Mouse (Mus musculus): ENCODE measurements around the gene Gm49361. TPM values are rescaled to one million over a fixed set of nuclear protein-coding genes. Genes with fewer than 3 reads are reported as not detected.

The Gm49361 gene
- polyA plus RNA-seq, 1 experiment from 2014 or later, result not detected

DNA sequence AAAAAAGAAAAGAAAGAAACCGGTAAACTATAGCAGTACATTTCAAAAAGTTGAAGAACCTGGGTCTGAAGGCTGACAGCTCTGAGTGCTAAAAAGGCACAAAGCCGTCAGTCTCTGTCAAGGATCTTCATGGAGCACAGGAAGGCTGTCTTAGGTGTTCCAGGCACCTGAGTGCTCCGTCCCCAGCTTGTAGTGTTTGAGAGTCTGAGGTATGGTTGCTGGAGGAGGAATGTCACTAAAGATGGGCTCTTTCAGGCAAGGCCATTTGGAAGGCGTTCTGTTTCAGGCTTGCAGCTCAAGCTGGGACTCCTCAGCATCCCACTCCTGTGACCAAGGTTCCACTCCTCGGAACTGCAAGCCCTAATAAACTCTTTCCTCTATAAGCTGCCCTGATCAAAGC lies 58.5 kb downstream of the Gm49361 start:
- ATAC-seq, result no peak
- H3K9me3 ChIP-seq (ENCODE audit: control insufficient read depth, low read length), result no peaks in the 10 kb centered on the region
- H3K4me1 ChIP-seq (ENCODE audit: control insufficient read depth, insufficient read depth, low read depth, low read length), result no peaks in the 10 kb centered on the region
- no peak overlapping the region for H3K9ac ChIP-seq (ENCODE audit: low read depth, low read length)
- H3K27ac ChIP-seq (ENCODE audit: low read depth, low read length), result no peak overlapping the region
- H3K36me3 ChIP-seq (ENCODE audit: control insufficient read depth, insufficient read depth, low read length), result 0 out of 2 replicates have a peak, but pooled peaks cover 2% of the 10 kb centered on the region
- H3K27me3 ChIP-seq (replicated peaks; ENCODE audit: control insufficient read depth, insufficient read depth, low read length), result no peaks in the 10 kb centered on the region
- 90% methylated on average over 5 of the region's 5 CpGs for WGBS
- H3K4me2 ChIP-seq (ENCODE audit: low read length), result no peak overlapping the region
- no peak overlapping the region for H3K4me3 ChIP-seq (ENCODE audit: low read length)

- no peak for ATAC-seq
- WGBS, result 95% methylated on average over 6 of the region's 6 CpGs
- H3K9ac ChIP-seq (ENCODE audit: low read depth, low read length), result no peak overlapping the region
- H3K4me3 ChIP-seq (ENCODE audit: low read length), result no peak overlapping the region
- no peaks in the 10 kb centered on the region for H3K4me1 ChIP-seq (ENCODE audit: control insufficient read depth, insufficient read depth, low read depth, low read length)
- H3K27ac ChIP-seq (ENCODE audit: low read depth, low read length), result no peak overlapping the region
- 0 out of 2 replicates have a peak, but pooled peaks cover 2% of the 10 kb centered on the region for H3K36me3 ChIP-seq (ENCODE audit: control insufficient read depth, insufficient read depth, low read length)
- no peak overlapping the region for H3K4me2 ChIP-seq (ENCODE audit: low read length)
- no peaks in the 10 kb centered on the region for H3K9me3 ChIP-seq (ENCODE audit: control insufficient read depth, low read length)
- H3K27me3 ChIP-seq (replicated peaks; ENCODE audit: control insufficient read depth, insufficient read depth, low read length), result no peaks in the 10 kb centered on the region
These were observed 59.3 kb downstream of the Gm49361 start for GRCm38 (mm10) chr14:57686647-57687046.

DNA sequence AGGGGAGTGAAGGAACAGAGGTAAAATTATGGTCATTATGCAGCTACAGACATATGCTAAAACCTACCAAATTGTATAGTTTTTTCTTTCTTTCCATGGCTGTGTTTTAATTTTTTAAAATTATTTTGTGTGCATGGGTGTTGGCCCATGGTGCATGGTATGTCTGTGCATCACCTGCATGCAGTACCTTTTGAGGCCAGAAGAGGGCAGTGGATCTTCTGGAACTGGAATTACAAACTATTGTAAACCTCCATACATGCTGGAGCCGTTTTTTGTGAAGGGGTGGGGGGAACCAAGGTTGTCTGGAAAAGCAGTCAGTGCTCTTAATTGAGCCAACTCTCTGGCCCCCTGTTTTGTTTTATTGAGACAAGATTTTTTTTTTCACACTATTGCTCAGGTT lies 61.3 kb downstream of the Gm49361 start:
- no peak for ATAC-seq
- Histone ChIP-seq H3K27ac (ENCODE audit: low read depth, low read length) (no peak overlapping the region), H3K4me1 (ENCODE audit: control insufficient read depth, insufficient read depth, low read depth, low read length) (no peaks in the 10 kb centered on the region), H3K9me3 (ENCODE audit: control insufficient read depth, low read length) (no peaks in the 10 kb centered on the region), H3K4me3 (ENCODE audit: low read length) (no peak overlapping the region), H3K9ac (ENCODE audit: low read depth, low read length) (no peak overlapping the region), H3K4me2 (ENCODE audit: low read length) (no peak overlapping the region), H3K27me3 (replicated peaks; ENCODE audit: control insufficient read depth, insufficient read depth, low read length) (no peaks in the 10 kb centered on the region), H3K36me3 (ENCODE audit: control insufficient read depth, insufficient read depth, low read length) (no peaks in the 10 kb centered on the region)
- 8% methylated on average over 1 of the region's 1 CpGs for WGBS

DNA sequence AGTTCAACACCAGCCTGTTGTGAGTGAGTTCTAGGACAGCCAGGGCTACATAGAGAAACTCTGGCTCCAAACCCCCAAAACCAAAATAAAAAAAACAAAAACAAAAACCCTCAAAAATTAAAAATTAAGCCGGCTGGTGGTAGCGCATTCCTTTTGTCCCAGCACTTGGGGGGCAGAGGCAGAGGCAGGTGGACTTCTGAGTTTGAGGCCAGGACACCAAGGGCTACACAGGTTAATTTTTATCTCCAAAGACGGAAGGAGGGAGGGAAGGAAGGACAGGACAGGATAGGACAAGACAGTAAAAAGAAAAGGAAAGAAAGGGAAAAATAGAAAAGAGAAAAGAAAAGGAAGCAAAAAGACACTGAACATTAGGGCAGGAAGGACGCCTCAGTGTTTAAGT lies 63.2 kb downstream of the Gm49361 start:
- no peaks in the 10 kb centered on the region for H3K4me1 ChIP-seq (ENCODE audit: control insufficient read depth, insufficient read depth, low read depth, low read length)
- H3K4me3 ChIP-seq (ENCODE audit: low read length), result no peak overlapping the region
- ATAC-seq, result no peak
- H3K36me3 ChIP-seq (ENCODE audit: control insufficient read depth, insufficient read depth, low read length), result no peaks in the 10 kb centered on the region
- no peaks in the 10 kb centered on the region for H3K9me3 ChIP-seq (ENCODE audit: control insufficient read depth, low read length)
- no peak overlapping the region for H3K4me2 ChIP-seq (ENCODE audit: low read length)
- WGBS, result 88% methylated on average over 4 of the region's 4 CpGs
- H3K27ac ChIP-seq (ENCODE audit: low read depth, low read length), result no peak overlapping the region
- no peaks in the 10 kb centered on the region for H3K27me3 ChIP-seq (replicated peaks; ENCODE audit: control insufficient read depth, insufficient read depth, low read length)
- no peak overlapping the region for H3K9ac ChIP-seq (ENCODE audit: low read depth, low read length)

GRCm38 (mm10) chr14:57679958-57680535 lies 65.9 kb downstream of the Gm49361 start:
- no peak overlapping the region for H3K9ac ChIP-seq (ENCODE audit: low read depth, low read length)
- no peak overlapping the region for H3K4me3 ChIP-seq (ENCODE audit: low read length)
- WGBS, result 34% methylated on average over 5 of the region's 5 CpGs
- ATAC-seq, result peak; percentile 90
- H3K4me1 ChIP-seq (ENCODE audit: control insufficient read depth, insufficient read depth, low read depth, low read length), result no peaks in the 10 kb centered on the region
- no peaks in the 10 kb centered on the region for H3K27me3 ChIP-seq (replicated peaks; ENCODE audit: control insufficient read depth, insufficient read depth, low read length)
- no peak overlapping the region for H3K4me2 ChIP-seq (ENCODE audit: low read length)
- H3K27ac ChIP-seq (ENCODE audit: low read depth, low read length), result no peak overlapping the region
- no peaks in the 10 kb centered on the region for H3K9me3 ChIP-seq (ENCODE audit: control insufficient read depth, low read length)
- H3K36me3 ChIP-seq (ENCODE audit: control insufficient read depth, insufficient read depth, low read length), result no peaks in the 10 kb centered on the region

GRCm38 (mm10) chr14:57679523-57679922 lies 66.4 kb downstream of the Gm49361 start:
- H3K4me1 ChIP-seq (ENCODE audit: control insufficient read depth, insufficient read depth, low read depth, low read length), result no peaks in the 10 kb centered on the region
- 18% methylated on average over 1 of the region's 1 CpGs for WGBS
- ATAC-seq, result 0 out of 2 replicates have a peak, but pooled peaks have one; percentile 35
- no peaks in the 10 kb centered on the region for H3K27me3 ChIP-seq (replicated peaks; ENCODE audit: control insufficient read depth, insufficient read depth, low read length)
- no peak overlapping the region for H3K9ac ChIP-seq (ENCODE audit: low read depth, low read length)
- H3K9me3 ChIP-seq (ENCODE audit: control insufficient read depth, low read length), result no peaks in the 10 kb centered on the region
- H3K27ac ChIP-seq (ENCODE audit: low read depth, low read length), result no peak overlapping the region
- no peaks in the 10 kb centered on the region for H3K36me3 ChIP-seq (ENCODE audit: control insufficient read depth, insufficient read depth, low read length)
- no peak overlapping the region for H3K4me3 ChIP-seq (ENCODE audit: low read length)
- H3K4me2 ChIP-seq (ENCODE audit: low read length), result no peak overlapping the region

DNA sequence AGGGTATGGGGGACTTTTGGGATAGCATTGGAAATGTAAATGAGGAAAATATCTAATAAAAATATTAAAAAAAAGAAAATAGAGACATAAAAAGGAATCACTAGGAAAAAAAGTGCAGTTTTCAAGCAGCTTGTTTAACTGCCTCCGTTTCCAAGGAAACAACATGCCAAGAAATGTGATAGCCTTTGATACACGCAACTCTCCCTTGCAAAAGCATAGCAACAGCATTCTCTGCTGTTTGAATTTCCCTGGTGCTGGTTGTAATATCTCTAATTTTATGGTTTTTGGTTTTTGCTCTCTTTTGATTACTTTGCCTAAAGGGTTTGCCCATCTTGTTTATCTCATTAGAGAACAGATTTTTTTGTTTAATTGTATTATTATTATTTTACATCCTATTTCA lies 70.4 kb downstream of the Gm49361 start:
- WGBS, result 56% methylated on average over 2 of the region's 2 CpGs
- Histone ChIP-seq H3K4me1 (ENCODE audit: control insufficient read depth, insufficient read depth, low read depth, low read length) (no peaks in the 10 kb centered on the region), H3K9ac (ENCODE audit: low read depth, low read length) (no peak overlapping the region), H3K4me2 (ENCODE audit: low read length) (no peak overlapping the region), H3K4me3 (ENCODE audit: low read length) (no peak overlapping the region), H3K36me3 (ENCODE audit: control insufficient read depth, insufficient read depth, low read length) (no peaks in the 10 kb centered on the region), H3K27me3 (replicated peaks; ENCODE audit: control insufficient read depth, insufficient read depth, low read length) (no peaks in the 10 kb centered on the region), H3K9me3 (ENCODE audit: control insufficient read depth, low read length) (no peaks in the 10 kb centered on the region), H3K27ac (ENCODE audit: low read depth, low read length) (no peak overlapping the region)
- ATAC-seq, result no peak

DNA sequence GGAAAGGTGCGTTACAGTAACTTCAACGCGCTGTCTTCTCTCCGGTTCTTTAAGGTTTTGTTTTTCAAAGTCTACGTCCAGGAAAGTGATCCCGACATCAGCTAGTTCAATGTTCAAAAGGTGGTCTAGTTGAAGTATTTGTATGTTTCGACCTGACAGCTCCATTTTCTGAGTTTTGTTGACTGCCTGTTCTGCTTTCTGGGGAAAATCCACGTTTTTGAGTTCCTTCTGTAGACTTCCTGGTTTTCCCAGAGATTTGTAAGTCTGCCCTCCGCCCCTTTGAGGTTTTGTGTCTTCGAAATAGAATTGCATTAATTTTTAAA lies 80.3 kb downstream of the Gm49361 start:
- Histone ChIP-seq H3K36me3 (ENCODE audit: control insufficient read depth, insufficient read depth, low read length) (no peaks in the 10 kb centered on the region), H3K4me2 (ENCODE audit: low read length) (peak overlapping the region; percentile 94), H3K4me1 (ENCODE audit: control insufficient read depth, insufficient read depth, low read depth, low read length) (peaks cover 14% of the 10 kb centered on the region), H3K9ac (ENCODE audit: low read depth, low read length) (peak overlapping the region; percentile 95), H3K9me3 (ENCODE audit: control insufficient read depth, low read length) (no peaks in the 10 kb centered on the region), H3K4me3 (ENCODE audit: low read length) (peak overlapping the region; percentile 93), H3K27ac (ENCODE audit: low read depth, low read length) (no peak overlapping the region), H3K27me3 (replicated peaks; ENCODE audit: control insufficient read depth, insufficient read depth, low read length) (no peaks in the 10 kb centered on the region)
- 12% methylated on average over 10 of the region's 10 CpGs for WGBS
- ATAC-seq, result no peak

GRCm38 (mm10) chr14:57664822-57665627 lies 80.9 kb downstream of the Gm49361 start, which contains the start of gene Xpo4:
TSS of gene Xpo4 (minus strand) at chr14:57665430.
- Histone ChIP-seq H3K9me3 (ENCODE audit: control insufficient read depth, low read length) (no peaks in the 10 kb centered on the region), H3K36me3 (ENCODE audit: control insufficient read depth, insufficient read depth, low read length) (no peaks in the 10 kb centered on the region)
- under 1% methylated on average over 73 of the region's 80 CpGs for WGBS

More at GRCm38 (mm10) chr14:57664822-57665627, 80.9 kb downstream of the Gm49361 start, which contains the start of gene Xpo4:
- peak; percentile 98 for ATAC-seq
- no peaks in the 10 kb centered on the region for H3K27me3 ChIP-seq (replicated peaks; ENCODE audit: control insufficient read depth, insufficient read depth, low read length)
- peak within 1 kb of the TSS; percentile 93 for H3K4me3 ChIP-seq (ENCODE audit: low read length)
- peak within 1 kb of the TSS; percentile 94 for H3K4me2 ChIP-seq (ENCODE audit: low read length)
- peak within 1 kb of the TSS; percentile 95 for H3K9ac ChIP-seq (ENCODE audit: low read depth, low read length)
- H3K27ac ChIP-seq (ENCODE audit: low read depth, low read length), result peak within 1 kb of the TSS; percentile 98
- peaks cover 14% of the 10 kb centered on the region for H3K4me1 ChIP-seq (ENCODE audit: control insufficient read depth, insufficient read depth, low read depth, low read length)

Data from hindbrain, embryonic 16.5 days (tissue).